Mouse (Mus musculus): ENCODE results near the gene Necab3. TPM values are rescaled to one million over a fixed set of nuclear protein-coding genes. Genes with fewer than 3 reads are reported as not detected.

The Necab3 gene
- polyA plus RNA-seq, 1 experiment, result 77.2 TPM

DNA sequence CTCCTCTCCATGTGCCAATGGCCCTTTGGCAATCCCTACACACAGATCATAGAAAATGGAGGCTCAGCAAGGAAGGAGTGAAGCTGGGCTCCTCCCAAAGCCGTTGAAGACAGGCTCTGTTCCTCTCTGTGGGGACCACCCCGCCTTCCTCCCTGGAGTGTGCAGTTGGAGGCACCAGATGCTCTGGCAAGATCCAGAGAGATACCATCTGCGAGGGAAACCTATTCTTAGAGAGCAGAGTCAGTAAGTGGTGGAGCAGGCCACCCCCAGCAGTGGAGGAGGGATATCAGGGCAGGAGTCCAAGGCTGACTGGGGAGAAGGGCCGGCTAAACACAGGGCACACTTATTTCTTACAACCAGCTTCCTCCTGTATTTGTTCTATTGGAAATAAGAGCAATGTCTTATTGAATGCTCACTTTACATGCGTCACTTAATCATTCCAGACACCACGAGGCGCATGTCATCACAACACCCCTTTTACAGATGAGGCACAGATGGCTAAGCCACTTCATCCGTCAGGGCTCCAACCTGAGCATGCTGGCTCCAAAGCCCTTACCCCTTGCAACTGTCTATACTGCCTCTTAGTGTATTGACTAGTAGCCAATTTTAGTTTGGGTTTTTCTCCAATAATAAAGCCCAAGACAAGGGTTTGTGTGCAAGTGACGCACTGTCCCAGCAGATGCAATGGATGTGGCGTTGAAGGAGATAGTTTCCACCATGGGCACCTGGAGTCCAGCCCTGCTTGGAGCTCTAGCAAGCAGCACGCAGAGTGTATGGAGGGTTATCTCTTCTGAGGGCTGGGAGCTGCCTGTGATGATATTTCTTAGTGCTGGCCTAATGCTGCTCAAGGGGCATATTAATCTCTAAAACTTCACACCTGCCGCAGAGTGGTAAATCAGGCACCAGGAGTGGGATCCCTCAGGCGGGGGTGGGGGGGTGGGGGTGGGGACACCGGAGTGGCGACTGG is 25.5 kb upstream of the Necab3 start:
- Histone ChIP-seq H3K27ac (ENCODE audit: insufficient read depth, low read length) (no peak overlapping the region), H3K4me3 (replicated peaks; ENCODE audit: insufficient read depth, low read depth, low read length) (no peak overlapping the region), H3K4me1 (ENCODE audit: control insufficient read depth, insufficient read depth, low read length) (peaks cover 24% of the 10 kb centered on the region), H3K27me3 (ENCODE audit: control insufficient read depth, insufficient read depth, low read length) (no peaks in the 10 kb centered on the region)
- TF ChIP-seq CTCF (IDR thresholded peaks at IDR 0.05; ENCODE audit: borderline replicate concordance, insufficient read depth, low read depth, low read length), result no peak
- no peak for TF ChIP-seq POLR2A (IDR thresholded peaks at IDR 0.05; ENCODE audit: borderline replicate concordance, insufficient read depth, low read length)
- WGBS, result 16% methylated on average over 15 of the region's 15 CpGs
- DNase-seq, result peak; percentile 82 to 91

DNA sequence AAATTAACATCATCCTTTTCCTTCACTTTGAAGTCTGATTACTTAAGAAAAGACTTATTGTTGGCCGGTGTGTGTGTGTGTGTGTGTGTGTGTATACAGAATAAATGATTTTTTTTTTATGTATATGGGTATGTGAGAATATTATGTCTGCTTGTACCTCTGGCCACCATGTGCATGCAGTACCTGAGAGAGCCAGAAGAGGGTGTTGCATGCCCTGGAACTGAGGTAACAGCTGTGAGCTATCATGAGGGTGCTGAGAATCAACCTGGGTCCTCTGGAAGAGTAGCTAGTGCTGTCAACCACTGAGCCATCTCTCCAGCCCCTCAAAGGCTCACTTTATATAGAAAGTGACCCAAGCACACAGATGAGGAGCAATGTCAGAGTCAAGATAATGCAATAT is 22.7 kb upstream of the Necab3 start:
- no peak for DNase-seq
- Histone ChIP-seq H3K27me3 (ENCODE audit: control insufficient read depth, insufficient read depth, low read length) (no peaks in the 10 kb centered on the region), H3K4me1 (ENCODE audit: control insufficient read depth, insufficient read depth, low read length) (peaks cover 24% of the 10 kb centered on the region), H3K4me3 (replicated peaks; ENCODE audit: insufficient read depth, low read depth, low read length) (no peak overlapping the region), H3K27ac (ENCODE audit: insufficient read depth, low read length) (no peak overlapping the region)
- TF ChIP-seq POLR2A (IDR thresholded peaks at IDR 0.05; ENCODE audit: borderline replicate concordance, insufficient read depth, low read length) (no peak), CTCF (IDR thresholded peaks at IDR 0.05; ENCODE audit: borderline replicate concordance, insufficient read depth, low read depth, low read length) (0 out of 2 replicates have a peak, but pooled peaks have one; percentile 8)
- WGBS, result 100% methylated on average over 1 of the region's 1 CpGs

DNA sequence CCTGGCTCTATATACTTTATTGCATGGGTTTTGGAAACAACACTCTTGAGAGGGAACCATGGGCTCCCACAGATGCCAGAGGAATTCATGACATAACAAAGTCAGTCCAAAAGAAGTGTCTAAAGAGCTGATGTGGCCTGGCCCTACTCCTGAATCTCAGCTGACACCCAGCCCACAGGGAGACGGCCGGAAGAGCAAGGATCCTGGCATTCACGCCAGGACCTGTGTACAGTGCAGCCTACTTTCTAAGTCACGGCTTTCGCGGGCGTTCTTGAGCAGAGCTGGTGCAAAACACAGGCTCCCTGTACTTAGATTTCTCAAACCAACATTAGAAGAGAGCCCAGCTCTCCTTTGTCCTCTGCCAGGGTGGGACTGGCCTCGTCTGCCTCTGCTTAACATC is 21.9 kb upstream of the Necab3 start:
- WGBS, result 68% methylated on average over 8 of the region's 8 CpGs
- TF ChIP-seq POLR2A (IDR thresholded peaks at IDR 0.05; ENCODE audit: borderline replicate concordance, insufficient read depth, low read length) (no peak), CTCF (IDR thresholded peaks at IDR 0.05; ENCODE audit: borderline replicate concordance, insufficient read depth, low read depth, low read length) (no peak)
- DNase-seq, result no peak
- Histone ChIP-seq H3K27ac (ENCODE audit: insufficient read depth, low read length) (no peak overlapping the region), H3K4me3 (replicated peaks; ENCODE audit: insufficient read depth, low read depth, low read length) (no peak overlapping the region), H3K4me1 (ENCODE audit: control insufficient read depth, insufficient read depth, low read length) (peaks cover 24% of the 10 kb centered on the region), H3K27me3 (ENCODE audit: control insufficient read depth, insufficient read depth, low read length) (no peaks in the 10 kb centered on the region)

DNA sequence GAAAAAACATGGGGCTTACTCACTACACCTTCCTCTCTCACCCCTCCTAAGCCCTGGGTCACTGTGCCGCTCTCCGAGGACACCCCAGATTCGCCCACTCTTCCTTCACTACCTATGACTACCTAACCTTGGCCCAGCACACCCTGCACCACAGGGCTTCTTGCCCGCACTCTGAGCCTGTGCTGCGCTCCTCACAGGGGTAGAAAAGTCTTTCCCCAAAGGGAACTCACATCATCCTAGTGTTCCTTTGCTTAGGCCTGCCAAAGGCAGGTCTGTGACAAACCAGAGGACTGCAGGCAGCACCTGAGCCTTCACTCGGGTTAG is 19.0 kb upstream of the Necab3 start:
- Histone ChIP-seq H3K27me3 (ENCODE audit: control insufficient read depth, insufficient read depth, low read length) (no peaks in the 10 kb centered on the region), H3K27ac (ENCODE audit: insufficient read depth, low read length) (no peak overlapping the region), H3K4me1 (ENCODE audit: control insufficient read depth, insufficient read depth, low read length) (peaks cover 3% of the 10 kb centered on the region; the same call in 1 of the 2 replicates), H3K4me3 (replicated peaks; ENCODE audit: insufficient read depth, low read depth, low read length) (no peak overlapping the region)
- TF ChIP-seq CTCF (IDR thresholded peaks at IDR 0.05; ENCODE audit: borderline replicate concordance, insufficient read depth, low read depth, low read length), result no peak
- no peak for TF ChIP-seq POLR2A (IDR thresholded peaks at IDR 0.05; ENCODE audit: borderline replicate concordance, insufficient read depth, low read length)
- 83% methylated on average over 6 of the region's 6 CpGs for WGBS
- DNase-seq, result no peak

DNA sequence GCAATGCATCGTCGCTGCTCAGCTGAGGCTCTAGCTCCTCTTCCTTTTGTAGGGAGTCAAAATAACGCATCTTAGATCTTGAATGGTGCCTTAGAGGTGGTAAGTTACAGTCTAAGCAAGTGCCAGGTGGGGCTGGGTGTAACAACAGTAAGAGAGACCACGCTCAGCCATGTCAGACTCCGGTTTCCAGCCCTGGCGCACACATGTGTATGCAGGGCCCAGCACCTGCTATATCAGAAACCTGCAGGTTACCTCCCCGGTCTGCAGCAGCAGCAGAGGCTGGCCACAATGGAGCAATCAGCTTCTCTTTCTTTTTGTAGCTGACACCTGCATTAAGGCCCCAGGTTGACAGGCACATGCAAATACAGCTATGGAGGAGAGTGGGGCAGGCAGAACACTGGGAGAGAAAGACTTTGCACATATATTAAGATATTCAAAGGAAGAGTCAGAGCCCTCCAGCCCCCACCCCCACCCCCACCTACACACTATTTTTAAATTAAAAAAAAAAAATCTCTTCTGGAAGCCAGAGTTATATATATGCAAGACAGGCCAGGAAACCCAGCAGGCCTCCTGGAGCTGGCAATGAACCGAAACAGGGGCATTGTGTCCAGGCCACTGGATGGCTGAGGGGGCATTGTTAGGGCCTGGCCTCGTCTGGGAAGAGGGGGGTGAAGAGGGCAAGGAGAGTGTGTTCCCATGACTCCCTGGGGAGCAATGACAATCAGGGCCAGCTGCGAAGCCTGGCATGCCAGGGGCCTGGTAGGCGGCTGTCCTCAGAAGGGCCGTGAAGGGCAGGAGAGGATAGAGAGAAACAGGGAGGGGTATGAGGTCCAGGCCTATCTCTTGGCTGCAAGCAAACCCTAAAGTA is 18.4 kb upstream of the Necab3 start:
- Histone ChIP-seq H3K27me3 (ENCODE audit: control insufficient read depth, insufficient read depth, low read length) (no peaks in the 10 kb centered on the region), H3K4me3 (replicated peaks; ENCODE audit: insufficient read depth, low read depth, low read length) (no peak overlapping the region), H3K4me1 (ENCODE audit: control insufficient read depth, insufficient read depth, low read length) (no peaks in the 10 kb centered on the region), H3K27ac (ENCODE audit: insufficient read depth, low read length) (no peak overlapping the region)
- TF ChIP-seq CTCF (IDR thresholded peaks at IDR 0.05; ENCODE audit: borderline replicate concordance, insufficient read depth, low read depth, low read length) (no peak), POLR2A (IDR thresholded peaks at IDR 0.05; ENCODE audit: borderline replicate concordance, insufficient read depth, low read length) (no peak)
- WGBS, result 70% methylated on average over 12 of the region's 12 CpGs
- DNase-seq, result no peak

DNA sequence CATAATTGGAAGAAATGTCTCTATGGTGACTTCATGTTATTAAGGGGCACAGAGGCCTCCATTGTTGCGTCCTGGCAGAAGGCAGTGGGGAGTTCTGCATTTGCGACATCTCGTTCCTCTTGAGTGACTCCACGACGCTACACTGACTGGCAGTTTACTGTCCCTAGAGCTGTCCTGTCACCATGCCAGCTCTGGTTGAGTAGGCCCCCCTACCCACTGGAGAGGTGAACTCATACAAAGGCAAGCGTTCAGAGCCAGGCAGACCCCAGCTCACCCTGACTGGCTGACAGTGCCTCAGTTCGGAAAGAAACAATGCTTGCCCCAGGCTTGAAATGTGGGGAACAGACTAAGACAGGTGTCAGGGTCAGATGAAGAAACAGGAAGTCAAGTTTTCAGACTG is 15.6 kb upstream of the Necab3 start:
- no peaks in the 10 kb centered on the region for H3K27me3 ChIP-seq (ENCODE audit: control insufficient read depth, insufficient read depth, low read length)
- no peak for DNase-seq
- H3K27ac ChIP-seq (ENCODE audit: insufficient read depth, low read length), result no peak overlapping the region
- no peaks in the 10 kb centered on the region for H3K4me1 ChIP-seq (ENCODE audit: control insufficient read depth, insufficient read depth, low read length)
- no peak overlapping the region for H3K4me3 ChIP-seq (replicated peaks; ENCODE audit: insufficient read depth, low read depth, low read length)
- WGBS, result 61% methylated on average over 7 of the region's 7 CpGs
- no peak for TF ChIP-seq POLR2A (IDR thresholded peaks at IDR 0.05; ENCODE audit: borderline replicate concordance, insufficient read depth, low read length)
- no peak for TF ChIP-seq CTCF (IDR thresholded peaks at IDR 0.05; ENCODE audit: borderline replicate concordance, insufficient read depth, low read depth, low read length)

DNA sequence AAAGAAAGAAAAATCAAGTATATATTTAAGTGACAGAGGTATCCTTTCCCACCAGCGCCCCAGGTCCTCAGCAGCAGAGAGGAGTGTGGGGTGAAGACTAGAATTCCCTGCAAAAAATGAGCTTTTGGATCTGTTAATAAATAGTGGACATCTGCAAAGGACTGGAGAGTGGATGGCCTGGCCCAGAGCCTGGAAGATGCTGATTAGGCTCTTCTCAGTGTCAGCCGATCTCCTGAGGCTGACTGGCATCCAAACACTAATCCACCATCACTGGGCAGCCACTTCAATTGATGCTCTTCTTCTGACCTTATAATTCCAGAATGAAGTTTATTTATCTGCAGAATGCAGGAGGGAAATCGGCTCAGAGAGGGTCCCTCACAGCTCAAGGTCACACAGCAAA is 14.3 kb upstream of the Necab3 start:
- Histone ChIP-seq H3K27ac (ENCODE audit: insufficient read depth, low read length) (no peak overlapping the region), H3K27me3 (ENCODE audit: control insufficient read depth, insufficient read depth, low read length) (no peaks in the 10 kb centered on the region), H3K4me1 (ENCODE audit: control insufficient read depth, insufficient read depth, low read length) (no peaks in the 10 kb centered on the region), H3K4me3 (replicated peaks; ENCODE audit: insufficient read depth, low read depth, low read length) (no peak overlapping the region)
- DNase-seq, result no peak
- TF ChIP-seq CTCF (IDR thresholded peaks at IDR 0.05; ENCODE audit: borderline replicate concordance, insufficient read depth, low read depth, low read length) (no peak), POLR2A (IDR thresholded peaks at IDR 0.05; ENCODE audit: borderline replicate concordance, insufficient read depth, low read length) (no peak)
- WGBS, result 46% methylated on average over 3 of the region's 3 CpGs
